Mouse (Mus musculus) cerebellum, adult 2 months (tissue): Measurements from ENCODE around the gene Abca7.

Source experiments
- CTCF ChIP-seq: fragments of 200-500 bp; IDR thresholded peaks from 2 replicates; pipeline ENCODE4 v1.5.1; 2011; ENCODE audit warnings: low read depth, mild to moderate bottlenecking, control low read depth, low read length, moderate library complexity, borderline replicate concordance; ENCODE audit not compliant: insufficient read depth
- POLR2A ChIP-seq: fragments of 200-500 bp; IDR thresholded peaks from 2 replicates; pipeline ENCODE4 v1.6.1; 2011; ENCODE audit warnings: low read length, control low read depth, borderline replicate concordance; ENCODE audit not compliant: insufficient read depth

GRCm38 (mm10) chr10:80019471-80020131 is 23.3 kb downstream of the Abca7 start:
- TF ChIP-seq CTCF: no peak
- TF ChIP-seq POLR2A: no peak
